Mouse (Mus musculus): ENCODE measurements around the gene Abcc6. TPM values are rescaled to one million over a fixed set of nuclear protein-coding genes. Genes with fewer than 3 reads are reported as not detected.
A peak's percentile ranks its signal among the peaks of the same experiment; 100 is the strongest.

Abcc6 gene
- polyA plus RNA-seq, 1 experiment from 2014 or later: 0.59 TPM

- peaks cover 10% of the 10 kb centered on the region; the same call in 1 of the 2 replicates for H3K27me3 ChIP-seq (replicated peaks)
- peak; percentile 55 for ATAC-seq (replicated peaks)
These were observed 106.2 kb downstream of the Abcc6 start, which contains the start of gene Ccdc114 for GRCm38 (mm10) chr7:45923762-45924428. TSS of gene Ccdc114 (plus strand) at chr7:45924072.

GRCm38 (mm10) chr7:45922928-45923761 is 107.0 kb downstream of the Abcc6 start:
- Histone ChIP-seq H3K27ac (peak overlapping the region; percentile 80), H3K9ac (peak overlapping the region; percentile 46), H3K4me2 (peak overlapping the region; percentile 83), H3K4me1 (peaks cover 15% of the 10 kb centered on the region), H3K27me3 (replicated peaks) (peaks cover 8% of the 10 kb centered on the region; the same call in 1 of the 2 replicates), H3K4me3 (peak overlapping the region; percentile 49), H3K36me3 (replicated peaks) (no peaks in the 10 kb centered on the region), H3K9me3 (no peaks in the 10 kb centered on the region)
- ATAC-seq (replicated peaks): peak; percentile 91
- under 1% methylated on average over 37 of the region's 37 CpGs for whole genome bisulfite sequencing

More at GRCm38 (mm10) chr7:45923762-45924428, 106.2 kb downstream of the Abcc6 start, which contains the start of gene Ccdc114:
- Histone ChIP-seq H3K36me3 (replicated peaks) (no peaks in the 10 kb centered on the region), H3K27ac (peak within 1 kb of the TSS; percentile 80), H3K4me1 (peaks cover 15% of the 10 kb centered on the region), H3K9ac (peak within 1 kb of the TSS; percentile 46), H3K9me3 (no peaks in the 10 kb centered on the region), H3K4me2 (peak within 1 kb of the TSS; percentile 83), H3K4me3 (peak within 1 kb of the TSS; percentile 49)
- WGBS: 4% methylated on average over 24 of the region's 24 CpGs

GRCm38 (mm10) chr7:45921950-45922600 is 108.0 kb downstream of the Abcc6 start:
- Histone ChIP-seq H3K27me3 (replicated peaks) (0 out of 2 replicates have a peak, but pooled peaks cover 3% of the 10 kb centered on the region), H3K4me3 (no peak overlapping the region), H3K4me2 (no peak overlapping the region), H3K9ac (no peak overlapping the region), H3K4me1 (peaks cover 22% of the 10 kb centered on the region), H3K9me3 (no peaks in the 10 kb centered on the region), H3K36me3 (replicated peaks) (no peaks in the 10 kb centered on the region), H3K27ac (peak overlapping the region; percentile 80; the same call in 1 of the 2 replicates)
- no peak for ATAC-seq (replicated peaks)
- WGBS: 90% methylated on average over 12 of the region's 12 CpGs

GRCm38 (mm10) chr7:45921242-45921621 is 108.9 kb downstream of the Abcc6 start, which contains the start of gene Emp3:
TSS of gene Emp3 (minus strand) at chr7:45921404.
- Histone ChIP-seq H3K4me2 (0 out of 2 replicates have a peak within 1 kb of the TSS, but pooled peaks have one; percentile 3), H3K9me3 (no peaks in the 10 kb centered on the region), H3K4me1 (peaks cover 31% of the 10 kb centered on the region), H3K9ac (no peak within 1 kb of the TSS), H3K36me3 (replicated peaks) (no peaks in the 10 kb centered on the region), H3K4me3 (peak within 1 kb of the TSS; percentile 2; the same call in 1 of the 2 replicates), H3K27ac (0 out of 2 replicates have a peak within 1 kb of the TSS, but pooled peaks have one; percentile 80), H3K27me3 (replicated peaks) (0 out of 2 replicates have a peak, but pooled peaks cover 3% of the 10 kb centered on the region)
- 48% methylated on average over 9 of the region's 9 CpGs for WGBS
- ATAC-seq (replicated peaks): no peak

- 59% methylated on average over 9 of the region's 9 CpGs for WGBS
- Histone ChIP-seq H3K9me3 (no peaks in the 10 kb centered on the region), H3K4me2 (0 out of 2 replicates have a peak overlapping the region, but pooled peaks have one; percentile 3), H3K27ac (no peak overlapping the region), H3K36me3 (replicated peaks) (no peaks in the 10 kb centered on the region), H3K9ac (no peak overlapping the region), H3K4me1 (peaks cover 36% of the 10 kb centered on the region), H3K4me3 (peak overlapping the region; percentile 2; the same call in 1 of the 2 replicates), H3K27me3 (replicated peaks) (0 out of 2 replicates have a peak, but pooled peaks cover 3% of the 10 kb centered on the region)
- no peak for ATAC-seq (replicated peaks)
These were observed 109.4 kb downstream of the Abcc6 start for GRCm38 (mm10) chr7:45920583-45921241.

GRCm38 (mm10) chr7:45919761-45920160 is 110.3 kb downstream of the Abcc6 start:
- H3K4me2 ChIP-seq: no peak overlapping the region
- no peaks in the 10 kb centered on the region for H3K36me3 ChIP-seq (replicated peaks)
- H3K4me3 ChIP-seq: no peak overlapping the region
- ATAC-seq (replicated peaks): no peak
- WGBS: 90% methylated on average over 4 of the region's 4 CpGs
- no peaks in the 10 kb centered on the region for H3K9me3 ChIP-seq
- 0 out of 2 replicates have a peak, but pooled peaks cover 3% of the 10 kb centered on the region for H3K27me3 ChIP-seq (replicated peaks)
- peaks cover 40% of the 10 kb centered on the region for H3K4me1 ChIP-seq
- H3K9ac ChIP-seq: no peak overlapping the region
- H3K27ac ChIP-seq: no peak overlapping the region

- Histone ChIP-seq H3K27ac (no peak overlapping the region), H3K4me2 (no peak overlapping the region), H3K36me3 (replicated peaks) (no peaks in the 10 kb centered on the region), H3K4me3 (no peak overlapping the region), H3K9ac (no peak overlapping the region), H3K4me1 (peaks cover 38% of the 10 kb centered on the region), H3K9me3 (no peaks in the 10 kb centered on the region), H3K27me3 (replicated peaks) (0 out of 2 replicates have a peak, but pooled peaks cover 3% of the 10 kb centered on the region)
- ATAC-seq (replicated peaks): no peak
- 57% methylated on average over 14 of the region's 14 CpGs for WGBS
These were observed 110.9 kb downstream of the Abcc6 start for GRCm38 (mm10) chr7:45919083-45919671.

- H3K4me1 ChIP-seq: peaks cover 32% of the 10 kb centered on the region
- no peak overlapping the region for H3K4me3 ChIP-seq
- H3K27ac ChIP-seq: no peak overlapping the region
- 0 out of 2 replicates have a peak, but pooled peaks cover 3% of the 10 kb centered on the region for H3K27me3 ChIP-seq (replicated peaks)
- H3K4me2 ChIP-seq: no peak overlapping the region
- no peaks in the 10 kb centered on the region for H3K36me3 ChIP-seq (replicated peaks)
- WGBS: 85% methylated on average over 15 of the region's 15 CpGs
- no peaks in the 10 kb centered on the region for H3K9me3 ChIP-seq
- no peak for ATAC-seq (replicated peaks)
- H3K9ac ChIP-seq: no peak overlapping the region
These were observed 112.2 kb downstream of the Abcc6 start for GRCm38 (mm10) chr7:45917926-45918325.

Other genes starting within 250 kb of the Abcc6 start
- 29.8 and 34.8 TPM in 2 replicates for gene Lmtk3, start 246.6 kb downstream of the Abcc6 start, polyA plus RNA-seq (2015; fragmentation: Nextera tagmentation; extraction: Ambion mirVana)
- 8.3 and 9.7 TPM in 2 replicates for gene Sult2b1, start 245.6 kb downstream of the Abcc6 start, polyA plus RNA-seq (2015; fragmentation: Nextera tagmentation; extraction: Ambion mirVana)
- 329 and 334 TPM in 2 replicates for gene Cyth2, start 215.7 kb downstream of the Abcc6 start, polyA plus RNA-seq (2015; fragmentation: Nextera tagmentation; extraction: Ambion mirVana)
- gene Kcnj14, start 205.5 kb downstream of the Abcc6 start, polyA plus RNA-seq (2015; fragmentation: Nextera tagmentation; extraction: Ambion mirVana): 1.1 TPM in 2 replicates
- gene Grwd1, start 199.4 kb downstream of the Abcc6 start, polyA plus RNA-seq (2015; fragmentation: Nextera tagmentation; extraction: Ambion mirVana): 40.5 and 44.2 TPM in 2 replicates
- gene Kdelr1, start 157.5 kb downstream of the Abcc6 start, polyA plus RNA-seq (2015; fragmentation: Nextera tagmentation; extraction: Ambion mirVana): 53.0 and 54.9 TPM in 2 replicates
- 2.7 and 3.9 TPM in 2 replicates for gene Grin2d, start 151.9 kb downstream of the Abcc6 start, polyA plus RNA-seq (2015; fragmentation: Nextera tagmentation; extraction: Ambion mirVana)
- gene Syngr4, start 133.6 kb downstream of the Abcc6 start, polyA plus RNA-seq (2015; fragmentation: Nextera tagmentation; extraction: Ambion mirVana): 0.22 TPM in 1 of 2 replicates, not detected in the other
- 7.7 and 10.2 TPM in 2 replicates for gene Tmem143, start 133.4 kb downstream of the Abcc6 start, polyA plus RNA-seq (2015; fragmentation: Nextera tagmentation; extraction: Ambion mirVana)
- gene Emp3, start 108.9 kb downstream of the Abcc6 start, polyA plus RNA-seq (2015; fragmentation: Nextera tagmentation; extraction: Ambion mirVana): 35.2 and 40.3 TPM in 2 replicates
- gene Ccdc114, start 106.2 kb downstream of the Abcc6 start, polyA plus RNA-seq (2015; fragmentation: Nextera tagmentation; extraction: Ambion mirVana): 6.0 TPM in 2 replicates
- gene Nomo1, start 3.4 kb upstream of the Abcc6 start, polyA plus RNA-seq (2015; fragmentation: Nextera tagmentation; extraction: Ambion mirVana): 43.3 and 46.7 TPM in 2 replicates
- 2.3 and 2.4 TPM in 2 replicates for gene Kcnj11, start 70.5 kb upstream of the Abcc6 start, polyA plus RNA-seq (2015; fragmentation: Nextera tagmentation; extraction: Ambion mirVana)
- gene Abcc8, start 149.7 kb upstream of the Abcc6 start, polyA plus RNA-seq (2015; fragmentation: Nextera tagmentation; extraction: Ambion mirVana): 5.8 and 9.3 TPM in 2 replicates
- gene Ush1c, start 208.2 kb upstream of the Abcc6 start, polyA plus RNA-seq (2015; fragmentation: Nextera tagmentation; extraction: Ambion mirVana): 1.9 and 2.3 TPM in 2 replicates
- 0.11 TPM in 1 of 2 replicates, not detected in the other for gene Otog, start 210.7 kb upstream of the Abcc6 start, polyA plus RNA-seq (2015; fragmentation: Nextera tagmentation; extraction: Ambion mirVana)

Measured in midbrain, embryonic 15.5 days (tissue).